Mouse (Mus musculus) limb, embryonic 14.5 days (tissue): Measurements from ENCODE around the gene Cfap97. TPM values are rescaled to one million over a fixed set of nuclear protein-coding genes. Genes with fewer than 3 reads are reported as not detected.
A peak's percentile ranks its signal among the peaks of the same experiment; 100 is the strongest.

Source experiments
- ATAC-seq: fragments of 200-750 bp; cut with Nextera tagmentation; 2 replicates; pipeline ENCODE4 v1.8.0; 2017; ENCODE audit warnings: low read depth, moderate number of reproducible peaks, moderate TSS enrichment; ENCODE audit not compliant: low FRiP score
- DNase-seq: peaks from one replicate; pipeline ENCODE4 v3.0.0-alpha.2; 2015; ENCODE audit warnings: low spot score
- H3K27ac ChIP-seq: fragments of 300-500 bp; sonication (generic); replicated peaks from 2 replicates; pipeline ENCODE4 v1.5.1; 2014; ENCODE audit warnings: low read depth, mild to moderate bottlenecking, low read length, moderate library complexity, mixed read lengths
- H3K27me3 ChIP-seq: fragments of 300-500 bp; sonication (generic); 2 replicates; pipeline ENCODE4 v1.6.1; 2014; ENCODE audit warnings: low read length, mixed read lengths; ENCODE audit not compliant: control insufficient read depth, insufficient read depth
- H3K36me3 ChIP-seq: fragments of 300-500 bp; sonication (generic); 2 replicates; pipeline ENCODE4 v1.6.1; 2014; ENCODE audit warnings: mild to moderate bottlenecking, low read length, moderate library complexity, mixed read lengths; ENCODE audit not compliant: control insufficient read depth, insufficient read depth
- H3K4me1 ChIP-seq: fragments of 300-500 bp; sonication (generic); 2 replicates; pipeline ENCODE4 v1.6.1; 2014; ENCODE audit warnings: antibody characterized with exemption, low read length, mixed read lengths; ENCODE audit not compliant: control insufficient read depth, insufficient read depth
- H3K4me2 ChIP-seq: fragments of 300-500 bp; sonication (generic); replicated peaks from 2 replicates; pipeline ENCODE4 v1.6.1; 2014; ENCODE audit warnings: low read depth, mild to moderate bottlenecking, low read length, moderate library complexity; ENCODE audit not compliant: severe bottlenecking
- H3K4me3 ChIP-seq: fragments of 300-500 bp; sonication (generic); replicated peaks from 2 replicates; pipeline ENCODE4 v1.5.1; 2014; ENCODE audit warnings: low read length
- H3K9ac ChIP-seq: fragments of 300-500 bp; sonication (generic); 2 replicates; pipeline ENCODE4 v1.6.1; 2014; ENCODE audit warnings: mild to moderate bottlenecking, low read depth, low read length, moderate library complexity; ENCODE audit not compliant: severe bottlenecking
- H3K9me3 ChIP-seq: fragments of 300-500 bp; sonication (generic); 2 replicates; pipeline ENCODE4 v1.6.1; 2016; ENCODE audit warnings: low read length; ENCODE audit not compliant: control insufficient read depth
- POLR2A ChIP-seq: fragments of 200-500 bp; IDR thresholded peaks from 2 replicates; pipeline ENCODE4 v1.8.0; 2012; ENCODE audit warnings: inconsistent platforms, mild to moderate bottlenecking, moderate library complexity, borderline replicate concordance; ENCODE audit not compliant: insufficient read depth, insufficient read length; ENCODE audit errors: extremely low read depth
- WGBS: fragments of 180-500 bp; shearing (Covaris S2); extraction: QIAGEN DNeasy Blood & Tissue Kit; methylation state at CpG from one replicate; pipeline ENCODE4 v1.1.7; 2014; 5-methylcytosine and 5-hydroxymethylcytosine counted together
- polyA plus RNA-seq, 2 experiments: library from polyadenylated mRNA; depleted of rRNA in 1 of 2; stranded (reverse) in 1 of 2; unstranded in 1 of 2; fragments of >200 nt; fragmentation: Nextera tagmentation in 1 of 2; extraction: Ambion mirVana in 1 of 2; gene quantifications; 2 replicates each; pipeline versions ENCODE4 v1.2.1 to v1.2.3; 2012 to 2014

Gene Cfap97
- polyA plus RNA-seq, 2 experiments = 14.6 to 28.5 TPM

- peaks cover 6% of the 10 kb centered on the region for H3K4me1 ChIP-seq
- 3% methylated on average over 77 of the region's 77 CpGs for WGBS
Measured at GRCm38 (mm10) chr8:46162953-46163869, 11.6 kb downstream of the Cfap97 start.

GRCm38 (mm10) chr8:46163870-46164190, 12.3 kb downstream of the Cfap97 start:
- ATAC-seq (no peak), DNase-seq (no peak)
- Histone ChIP-seq H3K27ac (peak overlapping the region; percentile 73), H3K4me2 (peak overlapping the region; percentile 79), H3K4me3 (peak overlapping the region; percentile 76), H3K4me1 (peaks cover 6% of the 10 kb centered on the region), H3K27me3 (no peaks in the 10 kb centered on the region), H3K9me3 (no peaks in the 10 kb centered on the region), H3K36me3 (no peaks in the 10 kb centered on the region), H3K9ac (peak overlapping the region; percentile 89)
- 1% methylated on average over 21 of the region's 25 CpGs for WGBS
- TF ChIP-seq POLR2A = no peak

More at GRCm38 (mm10) chr8:46162953-46163869, 11.6 kb downstream of the Cfap97 start:
- no peaks in the 10 kb centered on the region for H3K27me3 ChIP-seq
- peak; percentile 98 for TF ChIP-seq POLR2A
- peak overlapping the region; percentile 76 for H3K4me3 ChIP-seq
- no peaks in the 10 kb centered on the region for H3K36me3 ChIP-seq
- DNase-seq (peak; percentile 92), ATAC-seq (peak; percentile 97)
- peak overlapping the region; percentile 73 for H3K27ac ChIP-seq
- peak overlapping the region; percentile 89 for H3K9ac ChIP-seq
- no peaks in the 10 kb centered on the region for H3K9me3 ChIP-seq
- peak overlapping the region; percentile 79 for H3K4me2 ChIP-seq

- no peak overlapping the region for H3K9ac ChIP-seq
- 86% methylated on average over 2 of the region's 2 CpGs for WGBS
- no peak overlapping the region for H3K27ac ChIP-seq
- H3K9me3 ChIP-seq = no peaks in the 10 kb centered on the region
- H3K4me1 ChIP-seq = no peaks in the 10 kb centered on the region
- peaks cover 22% of the 10 kb centered on the region for H3K36me3 ChIP-seq
- no peaks in the 10 kb centered on the region for H3K27me3 ChIP-seq
- ATAC-seq (no peak), DNase-seq (no peak)
- no peak overlapping the region for H3K4me2 ChIP-seq
- no peak overlapping the region for H3K4me3 ChIP-seq
- TF ChIP-seq POLR2A = no peak
Measured at GRCm38 (mm10) chr8:46173651-46174050, 22.1 kb downstream of the Cfap97 start.

GRCm38 (mm10) chr8:46180136-46180535, 28.6 kb downstream of the Cfap97 start:
- DNase-seq (no peak), ATAC-seq (no peak)
- 95% methylated on average over 7 of the region's 7 CpGs for WGBS
- no peak overlapping the region for H3K9ac ChIP-seq
- H3K9me3 ChIP-seq = no peaks in the 10 kb centered on the region
- H3K36me3 ChIP-seq = peaks cover 19% of the 10 kb centered on the region
- H3K4me3 ChIP-seq = no peak overlapping the region
- H3K27ac ChIP-seq = no peak overlapping the region
- H3K4me2 ChIP-seq = no peak overlapping the region
- H3K27me3 ChIP-seq = no peaks in the 10 kb centered on the region
- no peak for TF ChIP-seq POLR2A
- H3K4me1 ChIP-seq = no peaks in the 10 kb centered on the region

GRCm38 (mm10) chr8:46185361-46185760, 33.8 kb downstream of the Cfap97 start:
- H3K9me3 ChIP-seq = no peaks in the 10 kb centered on the region
- H3K4me1 ChIP-seq = no peaks in the 10 kb centered on the region
- no peak overlapping the region for H3K27ac ChIP-seq
- DNase-seq (peak; percentile 60), ATAC-seq (no peak)
- H3K9ac ChIP-seq = no peak overlapping the region
- no peaks in the 10 kb centered on the region for H3K27me3 ChIP-seq
- H3K4me3 ChIP-seq = no peak overlapping the region
- H3K36me3 ChIP-seq = peaks cover 10% of the 10 kb centered on the region
- TF ChIP-seq POLR2A = no peak
- 8% methylated on average over 2 of the region's 2 CpGs for WGBS
- no peak overlapping the region for H3K4me2 ChIP-seq
